Mouse (Mus musculus) kidney, postnatal 4 days (tissue): ENCODE data around the gene Abcd4.

Experiments used
- DNase-seq, 2 experiments: peaks; one replicate each; pipeline ENCODE4 v3.0.0; 2021; ENCODE audit warnings: mixed read lengths in 2 of 2

The Abcd4 gene

DNA sequence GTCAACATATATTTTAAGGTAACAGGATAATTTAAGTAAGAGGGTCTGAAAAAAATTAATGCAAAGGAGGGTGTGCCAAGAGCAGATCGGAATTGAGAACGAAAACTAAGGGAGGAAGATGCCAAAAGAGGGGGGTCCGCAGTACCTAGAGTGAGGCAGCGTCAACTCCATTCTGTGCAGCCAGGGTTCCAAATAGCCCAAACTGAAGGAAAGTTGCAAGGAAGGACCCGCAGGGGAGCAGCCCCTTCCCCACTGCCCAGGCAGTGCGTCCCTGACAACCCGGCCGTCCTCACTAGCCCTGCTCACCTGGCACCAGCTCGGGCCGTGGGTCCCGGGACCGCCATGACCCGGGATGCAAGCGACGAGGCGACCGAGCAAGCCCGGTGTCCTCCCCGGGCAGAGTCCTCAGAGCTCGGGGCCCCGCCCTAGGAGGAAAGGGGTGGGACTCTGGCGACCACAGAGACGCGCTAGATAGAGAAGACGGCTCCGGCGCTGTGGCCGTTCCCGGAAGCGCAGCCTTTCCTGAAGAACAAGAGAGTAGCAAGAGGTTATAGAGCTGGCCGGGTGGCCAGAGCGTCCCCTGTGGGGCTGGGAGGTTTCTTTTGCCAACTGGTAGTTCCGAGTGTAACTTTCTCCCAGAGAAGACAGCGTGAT lies at the start of gene Abcd4:
Abcd4 (minus strand) TSS at position 437 of the 654 bp plus-strand sequence.
- peak; percentile 94 to 97 for DNase-seq

DNA sequence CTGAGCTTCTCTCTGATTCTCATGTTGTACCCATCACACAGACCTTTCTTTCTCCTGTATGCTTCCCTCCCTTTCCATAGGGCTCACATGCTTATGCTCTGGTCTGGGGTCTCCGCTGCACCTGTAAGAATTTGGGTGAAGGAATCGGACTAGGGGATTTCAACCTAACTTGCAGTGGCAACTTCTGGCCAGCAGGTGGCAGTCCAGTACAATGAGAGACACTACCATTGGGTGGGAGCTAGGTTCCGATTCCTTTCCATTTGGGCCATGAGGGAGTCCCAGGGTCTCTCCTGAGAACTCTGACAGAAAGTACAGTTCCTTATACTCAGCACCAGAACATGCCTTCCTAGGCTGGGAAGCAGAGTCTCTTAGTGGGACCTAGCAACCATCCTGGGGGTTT lies 36.7 kb upstream of the Abcd4 start:
- DNase-seq = peak; percentile 80 to 83

DNA sequence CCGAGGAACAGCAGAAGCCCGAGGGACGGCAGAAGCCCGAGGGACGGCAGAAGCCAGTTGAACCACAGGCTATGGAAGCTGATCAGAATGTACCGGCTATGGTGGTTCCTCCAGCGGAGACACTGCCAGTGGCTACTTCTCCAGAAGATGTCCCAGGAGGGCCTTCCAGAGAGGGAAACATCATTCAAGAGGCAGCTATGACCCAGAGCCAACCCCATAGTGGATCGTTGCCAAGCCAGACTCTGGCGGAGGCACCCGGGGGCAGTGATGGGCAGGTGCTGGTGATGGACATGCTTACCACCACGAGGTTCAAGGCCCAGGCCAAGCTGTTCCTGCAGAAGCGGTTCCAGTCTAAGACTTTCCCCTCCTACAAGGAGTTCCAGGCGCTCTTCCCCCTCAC lies 33.0 kb upstream of the Abcd4 start:
- DNase-seq = no peak

DNA sequence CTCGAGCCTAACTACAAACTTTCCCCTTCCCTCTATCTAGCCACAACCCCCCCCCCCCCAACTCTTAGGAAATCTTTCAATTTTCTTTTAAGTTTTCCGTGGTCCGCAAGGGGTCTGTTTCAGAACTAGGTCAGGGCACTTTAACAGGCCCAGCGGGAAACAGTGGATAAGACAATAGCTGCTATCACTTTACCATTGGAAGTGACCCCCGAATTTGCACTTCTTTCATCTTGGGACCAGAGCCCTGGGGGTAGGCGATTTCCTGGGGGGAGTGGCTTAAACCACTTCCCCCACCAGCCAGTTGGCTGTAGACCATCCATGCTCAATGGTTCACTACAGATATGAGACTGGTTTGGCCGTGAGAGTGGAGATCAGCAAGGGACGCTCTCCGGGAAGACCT lies 23.4 kb upstream of the Abcd4 start, which contains the start of gene Vrtn:
Vrtn (plus strand) TSS at position 366 of the 400 bp plus-strand sequence.
- DNase-seq = no peak

DNA sequence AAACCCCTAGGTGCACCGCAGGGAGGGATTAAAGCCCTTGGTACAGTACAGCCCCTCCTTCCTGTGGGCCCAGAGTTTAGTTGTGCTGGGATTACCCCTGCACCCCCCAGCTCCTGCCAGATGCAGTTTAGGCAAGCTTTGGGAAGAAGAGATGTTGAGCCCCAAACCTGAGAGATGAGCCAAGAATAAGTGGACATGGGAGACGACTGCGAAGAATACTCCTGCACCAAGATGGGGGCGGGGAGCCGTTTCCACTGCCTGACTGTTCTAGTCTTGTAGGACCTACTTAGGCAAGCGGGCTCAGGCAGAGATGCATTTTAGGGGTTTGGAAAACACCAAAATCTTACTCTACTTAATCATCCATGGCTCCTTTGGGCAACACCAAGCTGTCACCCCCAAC lies 23.0 kb upstream of the Abcd4 start:
- DNase-seq = no peak

DNA sequence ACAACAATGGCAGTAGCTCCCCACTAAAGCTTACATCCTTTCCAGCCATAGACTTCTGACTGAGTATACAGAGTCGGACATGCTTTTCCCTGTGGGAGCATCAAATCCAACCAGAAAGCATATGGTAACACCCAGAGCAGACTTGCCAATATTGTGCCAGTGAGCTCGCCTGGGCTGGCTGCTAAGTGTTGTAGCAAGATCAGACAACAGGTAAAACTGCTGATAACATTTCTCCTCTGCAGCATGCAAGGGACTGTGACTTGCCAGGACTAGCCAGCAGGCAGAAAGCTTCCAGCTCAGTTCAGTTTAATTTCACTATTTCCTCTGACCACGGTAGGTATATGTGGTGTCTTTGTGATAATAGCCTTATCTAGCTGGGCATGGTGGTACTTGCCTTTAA lies 14.7 kb upstream of the Abcd4 start:
- no peak for DNase-seq

DNA sequence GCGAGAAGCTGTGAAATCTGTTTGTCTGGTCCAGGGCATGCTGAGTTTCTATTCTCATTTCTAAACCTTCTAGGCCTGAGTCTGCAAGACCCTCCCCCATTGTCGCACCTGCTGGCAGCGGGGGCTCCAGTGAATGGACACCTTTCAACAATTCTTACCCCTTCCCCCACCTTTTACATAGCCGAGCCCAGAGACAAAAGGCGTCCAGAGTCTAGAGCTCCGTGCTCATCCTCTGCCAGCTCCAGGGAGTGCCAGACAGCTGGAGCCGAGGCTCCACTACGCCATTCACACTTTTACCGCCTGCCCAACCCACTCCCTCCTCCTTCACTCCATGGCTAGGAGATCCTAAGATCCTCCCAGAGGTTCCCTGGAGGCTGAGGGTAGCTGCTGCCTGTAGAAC lies 7.9 kb upstream of the Abcd4 start:
- DNase-seq = no peak

DNA sequence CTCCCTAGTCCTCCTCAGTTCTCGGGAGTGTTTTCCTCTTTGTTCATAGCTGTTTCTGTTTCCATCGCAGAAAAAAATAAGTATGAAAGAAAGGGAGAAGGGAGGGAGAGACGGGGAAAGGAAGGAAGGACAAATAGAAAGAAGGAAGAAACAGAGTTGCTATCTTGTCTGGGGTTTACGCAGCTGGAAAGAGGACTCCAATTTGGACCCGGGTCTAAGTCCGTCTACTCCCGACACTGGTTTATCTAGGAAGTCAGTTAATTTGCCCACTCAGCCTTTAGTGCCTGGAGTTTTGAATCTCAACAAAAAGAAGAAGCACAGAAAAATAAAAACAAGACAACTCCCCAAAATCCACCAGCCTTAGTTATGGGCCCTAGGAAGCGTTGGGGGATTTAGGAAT lies 7.4 kb upstream of the Abcd4 start:
- no peak for DNase-seq

DNA sequence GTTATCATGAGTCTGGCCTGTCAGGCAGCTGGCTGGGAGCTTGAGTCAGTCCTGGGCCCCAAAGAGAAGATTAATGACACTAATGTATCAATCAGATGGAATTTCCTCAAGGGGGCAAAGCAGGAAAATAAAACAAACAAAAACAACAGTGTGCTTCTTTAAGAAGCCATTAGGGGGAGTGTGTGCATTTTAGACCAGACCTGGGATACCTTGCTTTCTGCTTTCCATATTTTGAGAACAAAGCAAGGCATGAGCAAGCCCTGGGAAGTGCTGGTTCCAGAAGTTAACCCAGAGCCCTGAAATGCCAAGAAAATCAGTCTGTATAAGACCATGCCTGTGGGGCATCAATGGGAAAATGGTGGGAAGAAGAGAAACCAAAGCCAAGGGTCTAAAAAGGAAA lies 3.8 kb upstream of the Abcd4 start:
- no peak for DNase-seq

DNA sequence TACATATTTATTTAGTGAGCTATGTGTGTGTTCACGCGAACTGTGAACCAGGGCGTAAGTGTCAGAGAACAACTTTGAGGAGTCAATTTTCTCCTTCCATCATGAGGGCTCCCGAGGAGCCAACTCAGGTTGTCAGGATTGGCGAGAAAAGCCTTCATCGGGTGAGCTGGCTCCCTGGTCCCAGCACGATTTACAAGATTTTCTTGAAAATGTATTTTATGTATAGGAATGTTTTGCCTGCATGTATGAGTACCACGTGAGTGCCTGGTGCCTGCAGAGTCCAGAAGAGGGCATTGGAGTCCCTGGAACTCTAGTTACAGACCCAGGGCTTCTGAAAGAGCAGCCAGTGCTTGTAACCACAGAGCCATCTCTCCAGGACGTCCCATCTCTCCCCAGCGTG lies 450 bp upstream of the Abcd4 start:
- DNase-seq = peak; percentile 28 to 57

DNA sequence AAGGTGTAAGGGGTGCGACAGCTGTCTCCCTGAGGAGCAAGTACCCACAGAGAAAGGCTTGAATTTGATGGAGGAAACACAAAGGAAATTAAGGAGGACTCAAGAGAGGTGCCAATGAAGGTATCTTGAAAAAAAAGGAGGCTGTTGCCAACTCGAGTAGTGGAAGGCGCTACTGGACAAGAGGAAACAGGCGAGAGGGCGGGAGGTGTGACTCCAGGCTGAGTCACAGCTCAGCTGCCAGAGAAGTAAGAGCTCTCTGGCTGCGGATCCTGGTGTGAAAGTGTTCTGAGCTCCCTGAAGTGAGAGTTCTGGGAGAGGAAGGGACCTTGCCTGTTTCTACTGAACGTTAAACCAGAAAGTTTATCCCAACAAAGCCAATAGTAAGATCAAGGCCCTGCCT lies 2.7 kb downstream of the Abcd4 start:
- DNase-seq = no peak

DNA sequence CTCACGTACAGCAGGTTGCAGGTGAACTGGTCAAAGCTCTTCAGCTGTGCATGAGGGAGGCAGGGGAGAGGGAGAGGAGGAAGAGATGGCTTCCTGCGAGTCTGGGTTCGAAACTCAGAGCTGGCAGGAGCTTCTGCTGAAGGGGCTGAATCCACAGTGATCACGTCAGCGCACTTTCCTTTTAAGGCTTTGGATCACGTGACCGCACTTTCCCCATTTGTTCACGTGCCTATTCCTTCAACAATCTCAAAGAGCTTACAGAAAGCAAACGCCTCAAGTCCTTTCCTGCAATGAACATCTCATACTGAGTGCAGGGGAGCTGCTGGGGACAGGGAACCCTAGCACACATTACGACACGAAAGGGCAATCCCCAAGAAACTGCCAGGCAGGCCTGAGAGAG lies 3.2 kb downstream of the Abcd4 start:
- no peak for DNase-seq

DNA sequence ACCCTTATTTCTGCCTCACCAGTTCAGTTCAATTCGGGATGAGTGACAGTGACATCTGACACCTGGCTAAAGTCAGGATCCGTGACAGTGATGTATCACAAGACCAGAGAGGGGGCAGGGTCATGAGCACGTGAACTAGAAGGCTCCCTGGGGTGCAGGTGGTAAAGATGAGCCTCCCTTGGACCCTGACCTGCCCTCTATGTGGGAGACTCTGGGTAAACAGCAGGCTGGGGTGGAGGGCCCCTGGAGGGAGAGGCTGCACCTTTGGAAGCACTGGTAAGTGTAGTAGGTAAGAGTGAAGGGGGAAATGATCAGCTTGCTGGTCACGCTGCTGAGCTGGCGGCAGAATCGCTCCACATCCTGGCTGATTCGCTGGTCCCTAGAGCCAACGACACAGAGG lies 4.7 kb downstream of the Abcd4 start:
- DNase-seq = peak; percentile 34 to 63

DNA sequence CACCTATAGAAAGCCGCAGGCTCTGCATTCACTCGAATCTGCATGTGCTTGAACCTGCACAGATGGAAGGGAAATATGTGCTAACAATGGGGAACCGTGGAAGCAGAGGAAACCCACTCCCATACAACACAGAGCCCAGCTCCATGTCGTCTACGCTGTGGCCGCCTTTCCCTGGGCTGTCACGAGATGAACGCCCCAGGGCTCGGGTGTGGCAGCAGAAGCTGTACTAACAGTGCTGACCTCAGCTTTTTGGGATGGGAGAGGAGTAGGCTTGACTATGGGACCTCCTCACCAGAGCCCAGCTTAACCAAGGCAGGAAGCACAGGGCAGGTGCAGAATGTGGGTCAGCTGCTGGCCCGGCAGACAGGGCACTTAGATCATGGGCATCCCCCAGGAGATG lies 5.5 kb downstream of the Abcd4 start:
- DNase-seq = no peak

DNA sequence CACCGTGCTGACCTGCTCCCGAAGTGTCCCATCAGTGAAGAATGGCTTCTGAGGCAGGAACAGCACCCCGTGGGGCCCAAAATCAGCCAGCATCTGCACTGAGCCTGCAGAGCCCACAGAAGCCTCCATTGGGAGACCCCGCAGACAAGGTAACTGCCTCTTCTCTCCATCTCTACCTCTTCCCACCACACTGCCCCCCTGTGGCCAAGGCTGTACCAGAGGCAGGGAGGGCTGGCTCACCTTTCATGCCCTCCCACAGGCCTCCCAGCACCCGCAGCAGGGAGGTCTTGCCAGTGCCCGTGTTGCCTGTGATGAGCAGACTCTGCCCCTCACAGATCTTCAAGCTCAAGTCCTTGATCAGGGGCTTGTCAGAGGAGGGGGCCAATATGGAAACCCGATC lies 11.4 kb downstream of the Abcd4 start:
- DNase-seq = peak; percentile 56 to 58

DNA sequence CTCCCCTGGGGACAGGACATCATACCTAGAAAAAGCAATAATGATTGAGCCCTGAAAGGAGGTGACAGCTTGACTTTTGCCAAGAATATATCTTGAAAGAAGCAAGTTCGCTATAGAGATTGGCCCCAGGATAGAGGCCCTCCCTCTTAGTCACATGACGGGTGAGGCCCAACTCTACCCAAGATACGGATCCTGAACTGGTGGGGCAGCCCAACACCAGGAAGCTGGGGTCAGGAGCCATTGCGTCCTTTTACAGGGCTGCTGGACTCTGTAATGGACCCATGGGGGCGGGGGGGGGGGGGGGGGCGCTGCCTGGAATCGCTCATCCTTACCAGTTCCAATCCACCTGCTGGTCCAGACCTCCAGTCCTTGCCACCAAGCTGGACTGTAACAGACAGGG lies 13.2 kb downstream of the Abcd4 start:
- DNase-seq = no peak

DNA sequence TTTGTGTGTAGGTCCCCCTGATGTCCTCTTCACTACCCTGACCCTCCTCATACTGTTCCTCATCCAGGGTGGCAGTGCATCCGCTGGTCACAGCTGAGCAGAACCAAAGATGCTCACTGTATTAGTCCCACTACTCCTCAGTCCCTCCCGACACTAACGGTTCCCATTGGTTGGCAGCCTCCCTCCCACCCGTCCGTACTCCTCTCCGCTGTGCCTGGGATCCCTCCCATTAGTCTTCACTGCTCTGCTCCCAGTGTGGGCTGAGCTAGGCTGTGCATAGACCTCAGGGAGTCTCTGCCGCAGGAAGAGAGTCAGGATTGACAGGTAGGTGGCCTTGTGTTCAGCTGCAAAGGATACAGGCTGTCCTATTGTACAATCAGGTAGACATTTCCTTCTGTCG lies 18.9 kb downstream of the Abcd4 start:
- DNase-seq = no peak

DNA sequence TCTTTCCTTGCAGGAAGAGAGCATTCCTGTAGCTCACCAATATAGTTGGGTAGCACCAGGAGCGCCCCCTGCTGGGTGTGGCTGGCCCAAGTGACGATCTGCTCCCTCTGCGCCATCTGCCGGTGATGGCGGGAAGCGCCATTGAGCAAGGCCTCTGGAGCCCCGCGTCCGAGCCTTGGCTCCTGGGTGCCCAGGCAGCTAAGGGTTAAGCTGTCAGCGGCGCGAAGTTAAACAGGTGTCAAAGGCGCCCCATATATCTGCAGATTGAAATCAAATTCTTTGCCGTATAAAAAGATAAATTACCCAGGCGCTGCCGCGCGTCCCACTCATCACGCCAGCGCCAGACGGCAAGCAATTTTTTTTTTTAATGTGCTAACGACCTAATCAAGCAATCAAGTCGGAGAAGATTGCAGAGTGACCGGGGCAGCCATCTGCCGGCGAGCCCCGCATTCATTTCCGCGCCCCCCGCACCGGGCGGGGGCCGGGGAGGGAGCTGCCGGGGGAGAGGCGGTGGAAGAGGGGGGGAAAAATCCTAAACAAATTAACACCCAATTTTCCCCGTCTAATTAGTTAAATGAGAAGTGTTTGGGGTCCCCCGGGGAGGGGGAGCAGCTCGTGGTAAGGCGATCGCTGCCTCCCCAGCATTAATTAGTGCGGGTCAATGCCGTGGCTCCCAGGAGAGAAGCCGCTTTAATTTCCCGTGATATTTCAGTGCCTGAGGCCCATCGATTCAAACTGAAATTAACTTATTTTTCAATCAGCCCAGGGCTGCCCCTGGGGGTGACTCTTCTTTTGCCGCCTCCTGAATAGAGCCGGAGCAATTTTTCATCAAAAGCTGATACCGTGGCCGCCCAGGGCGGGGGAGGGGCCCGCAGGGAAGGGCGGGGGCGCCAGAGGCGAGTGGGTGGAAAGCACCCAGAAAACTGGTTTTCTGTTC lies 27.1 kb downstream of the Abcd4 start:
- DNase-seq = peak; percentile 97 to 98

DNA sequence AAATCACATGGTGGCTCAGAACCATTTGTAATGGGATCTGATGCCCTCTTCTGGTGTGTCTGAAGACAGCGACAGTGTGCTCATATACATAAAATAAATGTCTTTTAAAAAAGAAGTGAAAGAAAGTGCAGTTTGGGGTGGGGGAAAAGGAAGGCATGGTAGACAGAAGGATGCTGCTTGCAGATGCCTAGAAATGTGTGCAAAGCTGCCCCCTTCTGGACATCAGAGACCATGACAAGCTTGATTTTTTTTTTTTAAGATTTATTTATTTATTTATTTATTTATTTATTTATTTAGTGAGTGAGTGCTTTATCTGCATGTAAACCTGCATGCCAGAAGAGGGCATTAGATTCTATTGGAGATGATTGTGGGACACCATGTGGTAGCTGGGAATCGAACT lies 35.9 kb downstream of the Abcd4 start:
- DNase-seq = no peak

DNA sequence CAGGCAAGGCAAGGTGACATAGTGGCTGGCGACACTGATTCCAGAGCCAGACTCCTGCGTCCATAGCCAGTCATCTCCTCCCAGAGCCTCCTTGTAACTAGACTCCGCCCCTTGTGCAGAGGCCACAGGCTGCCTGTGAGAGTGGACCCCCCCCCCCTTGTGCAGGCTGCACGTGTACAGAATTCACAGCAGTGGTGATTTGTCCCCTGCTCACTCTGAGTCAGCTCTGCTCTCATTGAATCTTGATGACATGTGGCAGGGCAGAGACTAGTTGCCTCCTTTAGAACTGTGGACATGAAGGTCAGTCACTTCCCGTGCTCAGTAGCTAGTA lies 38.8 kb downstream of the Abcd4 start:
- peak in 1 of 2 experiments; percentile 24 for DNase-seq

DNA sequence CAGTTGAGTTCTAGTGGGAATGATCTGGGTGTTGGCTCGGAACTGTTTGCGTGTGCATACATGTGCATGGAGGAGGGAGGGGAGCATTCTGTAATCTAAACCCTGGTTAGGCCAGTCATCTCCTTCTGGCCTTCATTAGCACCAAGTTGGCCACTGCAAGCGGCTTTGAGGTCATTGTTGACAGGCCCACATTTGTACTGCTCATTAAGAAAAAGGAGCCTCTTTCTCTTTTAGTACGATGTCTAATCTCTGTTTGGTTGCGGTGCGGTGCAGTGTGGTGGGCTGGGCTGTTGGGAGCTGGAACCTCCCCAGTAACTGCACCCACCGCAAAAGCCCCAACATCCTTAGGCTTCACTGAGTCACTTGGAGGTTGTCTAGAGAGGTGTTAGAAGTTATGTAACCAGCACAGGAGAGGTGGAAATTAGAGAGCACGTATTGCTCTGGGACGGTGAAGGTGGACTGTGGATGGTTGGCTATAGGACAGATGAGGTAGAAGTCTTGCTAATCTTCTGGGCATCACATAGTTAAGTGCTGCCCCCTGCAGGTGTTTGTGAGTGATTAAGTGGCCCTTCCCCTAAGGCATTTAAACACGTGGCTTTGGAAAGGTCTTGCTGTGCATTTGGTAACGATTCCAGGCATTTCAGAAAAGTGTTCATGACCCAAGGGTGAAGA lies 39.3 kb downstream of the Abcd4 start:
- DNase-seq = no peak

DNA sequence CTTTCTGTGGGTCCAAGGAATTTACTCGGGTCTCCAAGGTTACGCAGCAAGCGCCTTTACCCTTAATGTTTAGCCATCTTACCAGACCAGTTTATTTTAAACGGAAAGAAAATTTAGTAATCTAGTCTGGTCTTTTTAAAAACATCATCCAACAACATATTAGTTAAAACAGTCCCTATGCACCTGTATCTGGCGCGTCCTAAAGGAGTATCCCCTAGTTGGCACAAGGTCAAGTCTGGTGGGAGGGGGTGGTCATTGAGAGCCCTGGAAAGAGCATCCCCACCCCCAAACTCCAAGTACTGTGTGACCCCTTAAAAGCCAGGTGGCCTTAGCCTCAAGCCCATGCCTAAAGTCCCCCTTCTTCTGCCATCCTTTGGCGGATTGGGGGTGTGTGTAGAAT lies 44.1 kb downstream of the Abcd4 start:
- DNase-seq = no peak

DNA sequence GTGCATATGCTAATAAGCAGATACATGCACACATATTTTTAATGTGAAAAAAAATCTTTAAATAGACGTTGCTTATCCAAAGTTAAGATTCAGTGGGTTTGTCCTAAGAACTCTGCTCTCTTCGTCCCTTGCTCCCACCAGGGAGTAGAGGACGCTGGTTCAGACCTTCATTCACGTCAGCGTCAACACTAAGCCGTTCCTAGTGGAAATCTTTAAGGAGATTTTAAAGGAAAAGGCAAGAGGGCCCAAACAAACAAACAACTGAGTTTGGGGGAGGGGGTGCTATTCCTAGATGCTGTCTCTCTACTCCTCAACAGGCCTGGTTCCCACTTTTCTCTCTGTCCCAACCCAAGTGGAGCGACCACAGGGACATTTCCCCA lies 44.9 kb downstream of the Abcd4 start:
- no peak for DNase-seq
